Mouse (Mus musculus) ES-Bruce4 (cell line): ENCODE measurements around the gene AB124611.

ENCODE experiments used
- CTCF ChIP-seq: IDR thresholded peaks from one replicate; pipeline ENCODE4 v1.8.1; 2011; ENCODE audit warnings: low read depth, low read length
- POLR2A ChIP-seq: IDR thresholded peaks from one replicate; pipeline ENCODE4 v1.8.1; 2011; ENCODE audit warnings: low read length; ENCODE audit not compliant: insufficient read depth

DNA sequence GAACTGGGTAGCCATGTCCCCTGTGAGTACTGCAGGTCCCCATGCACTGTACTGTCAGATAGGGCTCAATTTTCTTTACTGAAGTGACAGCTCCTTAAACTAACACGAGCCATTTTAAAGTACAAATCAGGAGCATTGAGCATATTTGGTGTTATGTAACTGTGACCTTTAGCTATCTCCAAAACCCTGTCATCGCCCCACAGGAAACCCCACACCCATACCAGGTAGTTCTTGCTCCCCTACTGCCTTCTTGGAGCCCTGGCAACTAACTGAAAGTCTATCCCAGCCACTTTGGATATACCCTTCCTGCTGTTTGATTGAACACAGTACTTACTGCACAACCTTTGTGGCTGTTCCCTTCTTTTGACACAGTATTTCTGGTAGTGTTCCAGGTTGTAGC lies 41.1 kb downstream of the AB124611 start:
- TF ChIP-seq POLR2A (no peak), CTCF (no peak)
